Mouse (Mus musculus): ENCODE results near the gene Nxph3. TPM values are rescaled to one million over a fixed set of nuclear protein-coding genes. Genes with fewer than 3 reads are reported as not detected.

Gene Nxph3
- polyA plus RNA-seq, 1 experiment = 30.2 TPM

DNA sequence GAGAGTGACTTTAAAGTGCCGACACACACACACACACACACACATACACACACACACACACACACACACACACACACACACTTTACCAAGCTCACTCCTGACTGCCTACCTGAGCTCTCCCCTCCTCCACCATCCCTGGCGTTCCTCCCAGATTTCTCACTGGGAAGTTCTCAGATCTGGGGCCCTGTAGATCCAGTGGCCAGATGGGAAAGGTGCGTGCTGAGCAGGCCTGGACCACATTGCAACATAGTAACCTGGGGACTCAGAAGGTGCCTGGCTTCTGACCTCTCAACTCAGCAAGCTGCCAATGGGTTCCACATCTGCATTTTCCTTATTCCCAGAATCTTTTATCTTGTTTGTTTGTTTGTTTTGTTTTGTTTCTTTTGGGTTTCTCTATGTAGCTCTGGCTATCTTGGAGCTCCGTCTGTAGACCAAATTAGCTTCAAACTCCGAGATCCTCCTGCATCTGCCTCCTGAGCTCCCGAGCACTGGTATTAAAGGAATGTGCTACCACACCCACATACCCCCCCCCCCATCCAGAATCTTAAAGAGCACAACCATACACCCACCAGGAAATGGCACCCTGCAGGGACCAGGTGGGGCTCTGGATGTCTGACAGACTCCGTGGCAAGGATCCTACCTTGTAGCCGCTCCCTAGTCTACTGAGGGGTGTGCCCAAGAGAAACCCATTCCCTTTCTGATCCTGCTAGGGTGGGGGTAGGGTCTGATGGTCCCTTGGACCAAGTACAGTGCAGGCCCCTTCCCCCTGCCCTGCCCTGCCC is 30.4 kb upstream of the Nxph3 start:
- no peaks in the 10 kb centered on the region for H3K4me1 ChIP-seq (ENCODE audit: control insufficient read depth, insufficient read depth, low read length)
- no peak for TF ChIP-seq POLR2A (IDR thresholded peaks at IDR 0.05; ENCODE audit: extremely low read depth, insufficient read depth, low read length)
- TF ChIP-seq CTCF (IDR thresholded peaks at IDR 0.05; ENCODE audit: extremely low read depth, insufficient read depth, low read length) = no peak
- H3K27ac ChIP-seq (ENCODE audit: insufficient read depth, low read length) = no peak overlapping the region
- H3K4me3 ChIP-seq (ENCODE audit: insufficient read depth, low read length) = no peak overlapping the region

DNA sequence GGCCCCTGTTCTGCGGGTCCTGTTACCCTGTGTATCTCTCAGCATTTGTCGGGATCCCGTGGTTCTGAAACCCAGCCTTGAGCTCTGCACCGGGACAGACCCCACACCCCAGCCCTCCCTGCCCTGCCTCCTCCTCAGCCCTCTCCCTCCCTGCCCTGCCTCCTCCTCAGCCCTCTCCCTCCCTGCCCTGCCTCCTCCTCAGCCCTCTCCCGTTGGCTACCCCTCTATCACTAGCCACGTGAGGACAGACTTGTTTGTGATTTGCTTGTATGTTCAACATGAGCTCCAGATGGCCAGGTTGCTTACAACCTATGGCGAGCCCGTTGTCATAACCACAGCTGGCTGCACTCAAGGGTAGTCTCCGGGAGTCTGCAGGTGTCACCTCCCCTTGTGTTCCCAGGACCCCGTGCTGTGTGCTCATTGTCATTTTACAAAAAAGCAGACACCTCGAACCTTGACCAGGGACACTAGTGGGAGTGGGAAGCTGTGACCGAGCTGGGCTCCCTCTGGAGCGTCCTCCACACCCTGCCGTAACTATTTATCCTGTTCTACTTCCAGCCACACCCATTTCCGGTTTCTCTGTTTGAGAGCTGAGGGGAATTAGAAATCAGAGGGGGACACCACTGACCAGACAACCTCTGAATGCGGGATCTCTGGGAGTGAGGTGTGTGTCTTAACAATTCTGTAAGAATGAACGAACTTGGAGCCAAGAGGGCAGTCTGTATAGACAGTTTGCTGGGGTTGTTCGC is 26.4 kb upstream of the Nxph3 start:
- no peaks in the 10 kb centered on the region for H3K4me1 ChIP-seq (ENCODE audit: control insufficient read depth, insufficient read depth, low read length)
- no peak for TF ChIP-seq CTCF (IDR thresholded peaks at IDR 0.05; ENCODE audit: extremely low read depth, insufficient read depth, low read length)
- H3K27ac ChIP-seq (ENCODE audit: insufficient read depth, low read length) = no peak overlapping the region
- no peak overlapping the region for H3K4me3 ChIP-seq (ENCODE audit: insufficient read depth, low read length)

DNA sequence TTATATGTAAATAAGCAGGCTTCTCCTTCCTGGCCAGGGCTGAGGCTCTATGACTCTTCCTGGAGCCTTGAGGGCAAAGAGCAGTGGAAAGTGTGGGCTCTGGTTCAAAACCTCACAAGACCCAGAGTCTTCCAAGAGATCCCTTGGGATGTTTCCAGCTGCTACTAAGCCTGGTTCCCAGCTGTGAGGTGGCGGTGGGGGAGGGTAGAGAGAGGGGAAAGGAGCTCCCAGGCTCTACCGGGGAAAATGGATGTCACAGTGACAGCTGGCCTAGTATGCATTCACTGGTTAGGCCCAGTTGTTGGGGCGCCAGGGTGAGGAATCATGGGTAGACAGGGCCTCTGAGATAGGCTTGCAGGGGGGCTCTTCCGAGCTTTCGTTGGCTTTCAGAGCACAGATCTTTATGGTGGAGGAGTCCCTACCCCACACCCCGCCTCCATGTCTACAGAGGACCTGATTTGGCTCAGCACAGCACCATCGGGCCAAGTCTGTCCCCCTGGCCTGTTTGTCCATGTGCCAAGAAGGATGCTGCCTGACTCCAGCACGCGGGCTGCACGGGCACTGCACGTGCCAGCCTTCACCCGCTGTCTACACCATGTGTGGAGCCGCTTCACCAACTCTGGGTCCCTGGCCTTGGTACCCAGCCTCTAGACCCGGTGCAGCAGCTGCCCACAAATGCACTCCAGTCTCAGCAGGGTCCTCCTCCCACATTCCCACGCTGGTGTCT is 24.2 kb upstream of the Nxph3 start:
- H3K27ac ChIP-seq (ENCODE audit: insufficient read depth, low read length) = no peak overlapping the region
- no peak overlapping the region for H3K4me3 ChIP-seq (ENCODE audit: insufficient read depth, low read length)
- no peaks in the 10 kb centered on the region for H3K4me1 ChIP-seq (ENCODE audit: control insufficient read depth, insufficient read depth, low read length)
- TF ChIP-seq CTCF (IDR thresholded peaks at IDR 0.05; ENCODE audit: extremely low read depth, insufficient read depth, low read length) (no peak), POLR2A (IDR thresholded peaks at IDR 0.05; ENCODE audit: extremely low read depth, insufficient read depth, low read length) (no peak)

DNA sequence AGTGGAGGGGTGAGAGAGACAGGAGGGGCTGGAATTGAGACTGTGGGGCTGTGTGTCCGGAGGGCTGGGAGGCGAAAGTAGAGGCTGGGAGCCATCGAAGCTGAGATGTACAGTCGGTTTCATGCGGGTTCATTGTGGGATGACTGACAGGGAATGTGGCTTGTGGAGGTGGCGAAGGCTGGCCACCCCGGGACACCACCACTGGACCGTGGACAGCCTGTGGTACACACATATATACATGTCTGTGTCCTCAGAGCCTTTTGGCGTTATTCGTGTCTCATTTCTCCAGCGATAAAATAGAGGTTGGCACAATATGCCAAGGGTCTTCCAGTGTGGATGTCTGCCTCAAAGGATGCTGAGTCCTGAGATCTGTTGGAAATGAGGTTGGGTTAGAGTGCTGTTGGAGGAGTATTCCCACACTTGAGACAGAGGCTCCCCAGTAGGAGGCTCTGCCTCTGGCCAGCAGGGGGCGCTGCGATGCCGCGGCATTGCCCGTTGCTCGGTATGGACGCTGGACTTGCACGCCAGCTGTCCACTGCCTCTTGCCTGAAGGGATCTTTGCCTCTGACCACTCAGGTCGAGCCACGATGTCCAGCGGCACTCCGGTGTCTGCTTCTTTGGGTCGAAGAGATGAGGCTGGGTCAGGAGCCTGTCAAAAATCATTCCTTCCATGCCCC is 19.3 kb upstream of the Nxph3 start:
- TF ChIP-seq POLR2A (IDR thresholded peaks at IDR 0.05; ENCODE audit: extremely low read depth, insufficient read depth, low read length) (no peak), CTCF (IDR thresholded peaks at IDR 0.05; ENCODE audit: extremely low read depth, insufficient read depth, low read length) (peak; percentile 90)
- no peak overlapping the region for H3K4me3 ChIP-seq (ENCODE audit: insufficient read depth, low read length)
- no peak overlapping the region for H3K27ac ChIP-seq (ENCODE audit: insufficient read depth, low read length)
- H3K4me1 ChIP-seq (ENCODE audit: control insufficient read depth, insufficient read depth, low read length) = no peaks in the 10 kb centered on the region

DNA sequence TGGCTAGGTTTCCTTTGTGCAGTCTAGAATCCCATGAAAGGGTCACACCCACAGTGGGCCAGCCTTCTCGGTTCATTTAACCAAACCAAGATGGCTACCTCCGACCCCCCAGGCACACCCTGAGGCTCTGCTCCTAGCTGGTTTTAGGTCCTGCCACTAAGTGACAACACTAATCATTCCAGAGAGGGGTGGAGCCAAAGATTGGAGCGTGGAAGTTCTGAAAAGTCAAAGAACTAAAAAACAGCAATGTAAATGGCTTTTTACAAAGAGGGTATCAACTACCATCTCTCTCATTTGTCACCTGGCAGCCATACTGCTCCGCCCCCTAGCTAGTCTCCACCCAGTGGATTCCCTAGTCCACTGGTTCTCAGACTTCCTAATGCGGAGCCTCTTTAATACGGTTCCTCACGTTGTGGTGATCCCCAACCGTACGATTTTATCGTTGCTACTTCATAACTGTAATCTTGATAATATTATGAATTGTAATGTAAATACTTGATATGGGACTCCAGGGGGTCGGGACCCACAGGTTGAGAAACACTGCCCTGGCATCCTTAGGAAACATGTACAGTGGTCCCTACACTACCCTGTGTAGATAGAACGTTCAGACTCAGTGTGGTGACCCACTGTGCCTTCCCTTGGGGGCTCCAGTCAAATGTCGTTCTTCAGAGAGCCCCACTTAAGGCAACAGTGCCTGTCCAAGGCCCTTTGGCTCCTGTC is 18.1 kb upstream of the Nxph3 start:
- Histone ChIP-seq H3K4me1 (ENCODE audit: control insufficient read depth, insufficient read depth, low read length) (no peaks in the 10 kb centered on the region), H3K27ac (ENCODE audit: insufficient read depth, low read length) (no peak overlapping the region), H3K4me3 (ENCODE audit: insufficient read depth, low read length) (no peak overlapping the region)
- no peak for TF ChIP-seq POLR2A (IDR thresholded peaks at IDR 0.05; ENCODE audit: extremely low read depth, insufficient read depth, low read length)
- TF ChIP-seq CTCF (IDR thresholded peaks at IDR 0.05; ENCODE audit: extremely low read depth, insufficient read depth, low read length) = no peak

DNA sequence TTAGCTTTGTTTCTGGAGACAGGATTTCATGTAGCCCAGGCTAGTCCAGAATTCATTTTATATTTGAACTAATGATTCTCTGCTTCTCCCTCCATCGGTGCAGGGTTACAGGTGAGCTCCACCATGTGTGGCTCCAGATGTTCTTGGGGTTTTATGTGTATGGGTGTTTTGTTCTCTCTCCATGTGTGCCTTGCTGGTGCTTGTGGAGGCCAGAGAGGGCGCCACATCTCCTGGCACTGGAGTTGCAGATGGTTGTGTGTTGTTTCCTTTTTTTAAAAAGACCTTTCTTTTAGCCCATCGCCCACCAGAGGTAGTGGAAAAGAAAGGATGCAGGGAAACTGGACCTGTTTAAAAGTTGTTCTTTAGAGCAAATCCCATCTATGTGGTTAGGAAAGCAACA is 13.9 kb upstream of the Nxph3 start:
- H3K27ac ChIP-seq (ENCODE audit: insufficient read depth, low read length) = no peak overlapping the region
- no peak overlapping the region for H3K4me3 ChIP-seq (ENCODE audit: insufficient read depth, low read length)
- TF ChIP-seq POLR2A (IDR thresholded peaks at IDR 0.05; ENCODE audit: extremely low read depth, insufficient read depth, low read length) (no peak), CTCF (IDR thresholded peaks at IDR 0.05; ENCODE audit: extremely low read depth, insufficient read depth, low read length) (no peak)
- peaks cover 1% of the 10 kb centered on the region; the same call in 1 of the 2 replicates for H3K4me1 ChIP-seq (ENCODE audit: control insufficient read depth, insufficient read depth, low read length)

DNA sequence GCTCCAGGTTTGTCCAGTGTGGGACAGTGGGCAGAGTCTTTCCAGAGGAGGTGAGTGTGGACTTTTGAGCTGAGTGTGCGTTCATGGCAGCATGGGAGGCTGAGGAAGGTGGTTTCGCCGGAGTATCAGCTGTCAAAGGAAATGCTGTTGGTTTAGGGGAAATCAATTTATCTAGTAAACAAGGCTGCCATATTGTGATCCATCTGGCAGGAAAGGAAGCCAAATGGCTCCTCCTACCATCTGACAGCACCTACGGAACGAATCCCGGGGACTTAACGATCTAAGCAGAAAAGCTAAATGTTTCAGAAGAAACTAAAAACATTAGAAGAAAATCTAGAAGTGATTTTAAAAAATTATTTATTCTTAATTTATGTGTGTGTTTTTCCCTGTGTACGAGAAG is 12.9 kb upstream of the Nxph3 start:
- no peak overlapping the region for H3K4me3 ChIP-seq (ENCODE audit: insufficient read depth, low read length)
- H3K27ac ChIP-seq (ENCODE audit: insufficient read depth, low read length) = no peak overlapping the region
- peaks cover 1% of the 10 kb centered on the region; the same call in 1 of the 2 replicates for H3K4me1 ChIP-seq (ENCODE audit: control insufficient read depth, insufficient read depth, low read length)
- TF ChIP-seq POLR2A (IDR thresholded peaks at IDR 0.05; ENCODE audit: extremely low read depth, insufficient read depth, low read length) (no peak), CTCF (IDR thresholded peaks at IDR 0.05; ENCODE audit: extremely low read depth, insufficient read depth, low read length) (no peak)

DNA sequence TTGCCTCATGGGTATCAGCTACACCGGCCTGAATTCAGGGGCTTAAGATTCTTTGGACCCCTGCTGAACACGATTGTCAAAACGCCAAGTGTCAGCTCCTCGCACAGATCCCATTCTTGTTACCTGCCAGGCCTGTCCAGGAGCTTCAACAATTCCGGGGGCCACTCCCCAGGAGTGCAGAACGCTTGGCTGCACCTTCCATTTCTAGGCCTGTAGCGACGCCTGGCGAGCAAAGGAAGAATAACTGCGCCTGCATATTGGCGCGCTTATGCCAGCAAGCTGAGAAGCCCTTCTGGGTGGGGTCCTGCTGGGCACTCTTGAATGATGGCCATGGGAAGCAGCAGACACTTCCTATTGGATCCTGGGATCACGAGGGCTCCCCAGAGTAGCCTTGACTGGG is 7.2 kb upstream of the Nxph3 start:
- Histone ChIP-seq H3K4me1 (ENCODE audit: control insufficient read depth, insufficient read depth, low read length) (peaks cover 1% of the 10 kb centered on the region; the same call in 1 of the 2 replicates), H3K27ac (ENCODE audit: insufficient read depth, low read length) (no peak overlapping the region), H3K4me3 (ENCODE audit: insufficient read depth, low read length) (no peak overlapping the region)
- TF ChIP-seq POLR2A (IDR thresholded peaks at IDR 0.05; ENCODE audit: extremely low read depth, insufficient read depth, low read length) (no peak), CTCF (IDR thresholded peaks at IDR 0.05; ENCODE audit: extremely low read depth, insufficient read depth, low read length) (peak; percentile 99)
